Mouse (Mus musculus) C2C12 (cell line): ENCODE measurements around the gene Gm3159.
"Not testable (repeated sequence)": the region's sequence is repeated elsewhere in the genome, so short reads cannot be mapped to it uniquely, and the experiment has no call there.

Experiments
- CEBPB ChIP-seq: IDR thresholded peaks from one replicate; pipeline ENCODE4 v1.6.1; 2011; ENCODE audit warnings: low read depth, mild to moderate bottlenecking, control low read depth, moderate library complexity
- CTCF ChIP-seq: IDR thresholded peaks from one replicate; pipeline ENCODE4 v1.5.1; 2011; ENCODE audit not compliant: control insufficient read depth, insufficient read depth, insufficient read length
- FOSL1 ChIP-seq: IDR thresholded peaks from one replicate; pipeline ENCODE4 v1.8.0; 2011; ENCODE audit warnings: mild to moderate bottlenecking, low read length; ENCODE audit not compliant: poor library complexity, insufficient read depth, severe bottlenecking
- USF1 ChIP-seq: IDR thresholded peaks from one replicate; pipeline ENCODE4 v1.6.1; 2011; ENCODE audit warnings: low read depth, mild to moderate bottlenecking, control low read depth, moderate library complexity

- TF ChIP-seq CEBPB, CTCF, USF1, FOSL1: not testable (repeated sequence)
Measured at GRCm38 (mm10) chr14:4369691-4370090, 27.6 kb upstream of the Gm3159 start.
